Mouse (Mus musculus) lung, postnatal 14 days (tissue): ENCODE results near the gene Medag.
A peak's percentile ranks its signal among the peaks of the same experiment; 100 is the strongest.

Experiments used
- DNase-seq: peaks from one replicate; pipeline ENCODE4 v3.0.0; 2021

Medag gene

DNA sequence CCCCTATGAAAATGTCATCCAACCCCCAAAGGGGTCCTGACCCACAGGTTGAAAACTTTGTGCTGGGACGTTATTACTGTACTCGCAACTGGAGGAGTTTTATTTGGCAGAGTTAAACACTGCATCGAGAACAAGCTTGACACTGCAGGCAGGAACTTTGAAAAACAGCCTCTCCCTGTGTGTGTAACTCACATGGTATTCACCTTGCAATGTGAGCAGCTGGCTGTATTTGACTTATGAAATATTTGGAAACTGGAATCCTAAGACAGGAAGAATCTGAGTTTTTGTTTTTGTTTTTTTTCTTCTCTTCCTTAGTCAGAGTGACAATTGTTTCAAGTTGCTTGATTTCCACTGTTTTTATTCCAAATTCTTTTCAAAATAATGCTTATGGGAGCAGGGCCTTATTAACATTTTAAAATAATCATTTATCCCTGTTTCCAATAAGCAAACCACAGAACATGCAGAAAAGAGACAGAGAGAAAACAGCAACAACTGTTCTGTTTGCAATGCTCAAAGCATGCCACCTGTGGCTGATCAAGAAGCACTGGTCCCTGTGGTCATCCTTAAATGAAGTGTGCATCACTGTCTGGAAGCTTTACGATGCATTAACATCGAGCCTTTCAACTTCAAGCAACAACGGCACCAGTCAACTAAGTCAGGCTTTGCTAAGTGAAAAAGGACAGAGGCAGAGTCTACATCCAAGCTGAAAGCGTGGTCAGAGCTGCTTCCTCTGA is 26.2 kb upstream of the Medag start:
- DNase-seq = no peak

GRCm38 (mm10) chr5:149386294-149386850 is 25.2 kb upstream of the Medag start:
- no peak for DNase-seq

DNA sequence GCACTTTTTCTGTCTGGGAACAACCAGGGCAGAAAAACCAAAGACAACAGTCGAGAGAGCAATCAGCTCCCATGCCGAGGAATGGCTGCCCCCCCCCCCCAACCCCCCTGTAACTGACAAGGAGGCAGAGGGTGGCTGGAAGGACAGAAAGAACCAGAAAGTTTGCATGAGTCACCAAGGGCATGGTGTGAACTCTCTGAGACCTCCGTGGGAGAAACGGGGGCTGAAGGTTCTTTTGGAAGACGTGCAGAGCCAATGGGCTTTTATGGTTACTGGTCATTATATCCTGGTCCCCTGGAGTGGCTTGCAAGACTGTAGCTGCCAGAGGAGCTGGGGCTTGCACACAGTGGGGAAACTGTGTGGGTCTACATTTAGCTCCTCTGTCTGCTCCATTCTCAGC is 22.6 kb upstream of the Medag start:
- no peak for DNase-seq

DNA sequence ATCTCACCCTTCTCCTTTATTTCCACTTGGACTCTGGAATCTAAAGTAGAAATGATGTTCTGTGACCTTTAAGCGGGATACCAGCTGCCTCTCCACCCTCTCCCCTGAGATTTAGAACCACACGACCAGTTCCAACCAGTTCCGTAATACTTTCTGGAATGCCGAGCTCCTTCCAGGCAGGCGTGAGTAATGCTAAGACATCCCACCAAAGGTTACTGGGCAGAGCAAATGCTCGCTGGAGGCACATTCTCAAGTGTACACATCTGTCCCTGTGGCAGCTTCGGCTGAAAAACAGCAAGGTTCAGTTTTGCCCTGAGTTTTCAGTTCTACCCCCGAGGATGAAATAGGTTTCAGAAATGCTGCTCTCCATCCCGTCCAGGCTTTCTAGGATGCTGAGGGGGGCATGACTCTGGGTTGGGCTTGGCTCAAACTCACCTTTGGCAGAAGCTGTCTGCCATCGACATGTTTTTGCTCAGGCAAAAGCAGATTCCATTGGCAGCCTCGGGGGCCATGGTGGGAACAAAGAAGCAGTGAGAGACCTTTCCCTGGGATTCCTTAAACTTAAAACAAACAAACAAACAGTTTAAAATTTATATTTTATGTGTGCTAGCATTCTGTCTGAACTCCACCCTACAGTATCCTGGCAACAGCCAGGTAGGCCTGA is 21.9 kb upstream of the Medag start:
- DNase-seq = peak; percentile 53

GRCm38 (mm10) chr5:149391574-149392375 is 19.8 kb upstream of the Medag start:
- DNase-seq = peak; percentile 32

DNA sequence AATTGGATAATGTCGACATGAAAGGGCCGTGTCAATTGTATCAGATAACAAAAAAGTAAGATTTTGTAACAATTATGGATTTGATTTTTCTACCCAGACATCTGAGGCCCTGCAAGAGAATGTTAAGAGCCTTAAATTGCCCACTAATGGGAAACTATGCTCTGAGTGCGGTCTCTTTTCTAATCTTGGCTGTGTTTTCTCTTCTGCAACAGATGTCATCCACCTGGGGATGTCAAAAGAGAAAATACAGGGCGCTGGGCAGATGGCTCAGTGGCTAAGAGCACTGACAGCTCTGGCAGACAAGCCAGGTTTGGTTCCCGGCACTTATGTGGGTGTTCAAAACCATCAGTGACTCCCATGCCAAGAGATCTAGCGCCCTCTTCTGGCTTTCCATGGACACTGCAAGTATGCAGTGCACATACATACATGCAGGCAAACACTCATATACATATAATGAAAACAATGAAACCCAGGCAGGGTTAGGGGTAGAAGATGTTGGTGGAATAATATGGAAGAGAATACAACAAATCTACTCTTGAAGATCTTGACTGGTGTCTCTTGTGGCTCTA is 19.0 kb upstream of the Medag start:
- DNase-seq = no peak

DNA sequence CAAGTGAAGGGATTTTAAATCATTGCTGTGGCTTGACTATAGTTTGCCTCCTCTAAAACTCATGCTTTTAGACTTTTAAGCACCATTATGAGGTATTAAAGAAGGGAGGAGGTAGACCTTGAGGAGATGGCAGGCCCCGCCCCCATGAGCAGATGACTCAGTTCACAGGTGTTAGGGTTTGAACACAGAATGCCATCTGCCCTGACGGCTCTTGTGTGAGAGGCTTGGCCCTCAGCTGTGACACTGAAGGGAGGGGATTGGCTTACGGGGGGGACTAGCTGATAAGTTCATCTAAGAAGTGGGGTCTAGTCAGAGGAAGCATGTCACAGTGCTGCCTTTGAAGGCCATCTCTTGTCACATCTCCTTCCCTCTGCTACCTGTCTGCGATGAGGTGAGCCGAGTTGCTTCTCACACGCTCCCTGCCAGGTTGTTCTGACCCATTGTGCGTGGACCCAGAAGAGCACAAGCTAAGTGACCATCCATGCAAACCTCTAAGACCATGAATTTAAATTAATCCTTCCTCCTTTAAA is 10.0 kb upstream of the Medag start:
- DNase-seq = no peak

- no peak for DNase-seq
These were observed 9.5 kb upstream of the Medag start for GRCm38 (mm10) chr5:149402029-149402428.

- peak; percentile 39 for DNase-seq
These were observed 8.2 kb upstream of the Medag start for GRCm38 (mm10) chr5:149403386-149403785.

GRCm38 (mm10) chr5:149404710-149405109 is 6.8 kb upstream of the Medag start:
- DNase-seq = no peak

DNA sequence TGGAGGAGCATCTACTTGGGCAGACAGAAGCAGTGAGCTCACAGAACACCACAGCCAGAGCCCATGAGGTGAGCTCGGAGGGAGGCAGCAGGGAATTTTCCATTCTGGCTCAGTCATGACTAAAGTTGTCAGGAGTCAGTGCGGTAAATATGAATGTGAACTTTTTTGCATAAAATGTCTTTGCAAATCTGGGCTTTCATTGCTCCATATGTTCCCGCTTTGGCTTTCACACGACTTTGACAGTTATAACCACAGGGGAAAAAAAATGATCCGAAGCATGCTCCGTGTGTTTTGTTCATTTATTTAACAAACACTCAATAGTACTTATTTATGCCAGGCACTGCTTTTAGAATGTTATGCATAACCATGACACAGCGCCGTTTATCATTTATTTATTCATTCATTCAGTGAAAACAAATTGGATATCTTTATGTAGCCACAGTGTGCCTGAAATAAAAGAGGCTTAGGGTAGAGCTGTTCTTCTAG is 4.7 kb upstream of the Medag start:
- DNase-seq = no peak

GRCm38 (mm10) chr5:149409502-149409901 is 2.0 kb upstream of the Medag start:
- no peak for DNase-seq

DNA sequence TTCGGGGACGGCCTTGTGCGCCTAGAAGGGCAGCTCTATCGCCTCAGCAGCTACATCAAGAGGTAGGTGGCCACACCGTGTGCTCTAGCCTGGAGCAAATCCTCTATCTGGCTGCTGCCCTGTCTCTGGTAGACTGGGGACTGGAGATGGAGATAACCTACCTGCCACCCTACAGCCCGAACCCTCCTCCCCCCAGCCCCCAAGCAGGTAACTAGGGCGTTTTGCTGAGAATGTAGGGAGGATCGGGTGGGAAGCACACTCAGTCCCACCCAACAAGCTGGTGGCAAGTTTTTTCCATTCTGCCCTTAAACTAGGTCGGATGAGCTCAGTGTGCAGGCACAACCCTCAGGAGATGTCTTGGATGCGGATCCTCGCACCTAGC is 636 bp downstream of the Medag start:
- DNase-seq = no peak

DNA sequence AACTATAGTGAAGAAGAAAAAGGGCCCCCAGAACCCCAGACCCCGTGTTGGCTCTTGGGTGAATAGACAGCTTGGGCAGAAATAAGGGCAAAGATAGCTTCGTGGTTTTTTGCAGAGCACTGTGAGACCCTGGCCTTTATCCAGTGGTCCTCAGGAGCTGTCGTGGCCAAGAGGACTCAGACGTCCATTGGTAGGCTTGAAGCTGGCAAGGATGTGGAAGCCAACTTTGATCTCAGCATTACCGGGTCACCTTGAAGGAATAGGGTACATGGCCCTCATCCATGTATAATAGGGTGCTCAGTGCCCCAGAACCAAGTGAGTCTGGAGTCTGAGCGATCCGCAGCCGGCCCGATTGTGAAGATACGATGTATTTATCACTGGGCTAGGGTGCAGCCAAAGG is 1.1 kb downstream of the Medag start:
- no peak for DNase-seq

GRCm38 (mm10) chr5:149414369-149415167 is 3.0 kb downstream of the Medag start:
- no peak for DNase-seq

DNA sequence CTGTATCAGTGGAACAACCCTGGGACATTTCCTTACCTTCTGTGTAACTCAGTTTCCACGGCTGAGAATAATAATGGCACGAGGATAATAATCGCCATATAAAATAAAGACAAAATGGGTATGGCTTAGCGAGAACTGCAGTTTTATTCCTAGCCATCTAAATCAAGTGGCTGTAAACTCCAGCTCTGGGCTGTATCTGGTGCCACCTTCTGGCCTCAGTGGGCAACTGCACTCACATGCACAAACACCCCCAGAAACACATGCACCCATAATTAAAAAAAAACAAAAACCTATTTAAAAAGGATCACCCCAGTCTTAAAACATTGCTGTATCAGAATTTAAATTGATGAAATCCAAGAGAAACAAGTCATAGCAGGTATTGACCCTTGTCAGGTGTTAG is 5.8 kb downstream of the Medag start:
- DNase-seq = no peak

DNA sequence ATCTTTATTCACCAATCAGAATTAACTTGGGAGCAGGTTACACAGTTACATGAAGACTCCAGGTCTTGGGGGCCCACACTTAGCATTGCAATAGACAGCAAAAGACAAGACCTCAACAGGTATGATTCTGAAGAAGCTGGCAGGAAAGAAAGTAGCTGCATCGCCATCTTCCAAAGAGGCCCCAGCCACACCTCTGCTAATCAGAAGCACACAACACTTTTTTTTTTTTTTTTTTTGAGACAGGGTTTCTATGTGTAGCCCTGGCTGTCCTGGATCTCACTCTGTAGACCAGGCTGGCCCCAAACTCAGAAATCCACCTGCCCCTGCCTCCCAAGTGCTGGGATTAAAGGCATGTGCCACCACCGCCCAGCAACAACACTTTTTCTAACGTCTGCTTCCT is 15.0 kb downstream of the Medag start:
- no peak for DNase-seq

DNA sequence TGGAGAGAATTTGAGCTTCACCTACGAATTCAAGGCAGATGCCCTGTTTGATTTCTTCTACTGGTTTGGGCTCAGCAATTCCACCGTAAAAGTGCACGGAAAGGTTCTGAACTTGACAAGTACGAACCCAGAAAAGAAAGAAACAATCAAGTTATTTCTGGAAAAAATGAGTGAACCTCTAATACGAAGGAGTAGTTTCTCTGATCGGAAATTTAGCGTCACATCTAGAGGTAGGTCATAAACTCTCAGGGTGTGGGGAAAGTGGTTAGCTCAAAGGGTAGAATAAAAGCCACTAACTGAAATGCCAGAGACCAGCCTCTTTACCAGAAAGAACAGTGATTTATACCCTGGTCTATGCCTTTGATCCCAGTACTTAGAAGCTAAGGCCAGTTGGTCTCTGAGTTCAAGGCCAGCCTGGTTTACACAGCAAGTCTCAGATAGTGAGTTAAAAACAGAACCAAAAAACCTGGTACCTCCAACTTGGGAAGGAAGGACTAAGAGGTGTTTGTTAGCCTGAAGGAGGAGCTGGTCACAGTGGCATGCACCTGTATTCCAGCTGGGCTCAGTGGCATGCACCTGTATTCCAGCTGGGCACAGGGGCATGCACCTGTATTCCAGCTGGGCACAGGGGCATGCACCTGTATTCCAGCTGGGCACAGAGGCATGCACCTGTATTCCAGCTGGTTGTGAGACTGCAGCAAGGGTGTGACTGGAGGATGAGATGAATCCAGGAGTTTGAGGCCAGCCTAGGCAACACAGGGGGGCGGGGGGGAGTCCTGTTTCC is 15.9 kb downstream of the Medag start:
- DNase-seq = no peak

GRCm38 (mm10) chr5:149428347-149428746 is 16.8 kb downstream of the Medag start:
- no peak for DNase-seq

DNA sequence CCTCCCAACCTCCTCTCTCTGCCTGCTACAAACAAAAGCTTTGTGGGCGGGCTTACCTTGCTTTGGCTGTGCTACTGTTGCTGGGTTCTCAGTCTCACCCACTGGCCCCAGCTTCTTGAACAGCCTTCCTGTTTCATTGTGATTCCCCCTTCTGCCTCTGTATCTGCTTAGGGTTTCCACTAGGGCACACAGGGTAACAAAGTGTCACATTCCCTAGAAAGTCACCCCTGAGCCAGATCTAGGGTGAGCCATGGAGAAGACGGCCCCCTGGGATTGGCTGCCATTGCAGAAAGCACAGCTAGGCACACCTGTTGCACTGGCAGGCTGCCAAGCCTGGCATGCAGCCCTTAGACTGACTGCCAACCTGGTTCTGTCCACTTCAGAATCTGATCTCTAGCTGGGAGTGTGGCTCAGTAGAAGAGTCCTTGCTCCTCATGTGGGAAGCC is 17.3 kb downstream of the Medag start:
- DNase-seq = peak; percentile 81

DNA sequence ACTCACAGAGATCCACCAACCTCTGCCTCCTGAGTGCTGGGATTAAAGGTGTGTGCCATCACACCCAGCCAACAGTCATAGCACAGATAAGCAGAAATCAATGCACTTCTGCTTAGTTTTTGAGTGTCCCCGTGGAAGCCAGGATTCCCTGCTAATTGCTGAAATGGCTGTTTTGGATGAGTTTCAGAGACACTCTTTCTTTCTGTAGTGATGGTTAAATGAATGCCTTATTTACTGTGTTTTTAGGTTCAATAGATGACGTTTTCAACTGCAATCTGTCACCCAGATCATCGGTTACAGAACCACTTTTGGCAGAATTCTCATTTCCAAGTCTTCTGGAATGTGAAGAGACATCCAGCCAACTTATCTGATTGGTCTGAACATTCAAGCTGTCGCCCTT is 18.0 kb downstream of the Medag start:
- DNase-seq = no peak
